Mouse (Mus musculus) cerebellum, adult 2 months (tissue): ENCODE measurements around the gene B3galt1. TPM values are rescaled to one million over a fixed set of nuclear protein-coding genes. Genes with fewer than 3 reads are reported as not detected.

Source experiments
- DNase-seq, 2 experiments: peaks; one replicate each; pipeline ENCODE4 v3.0.0; 2021
- H3K27ac ChIP-seq: fragments of 200-500 bp; 2 replicates; pipeline ENCODE4 v1.5.1; 2012; ENCODE audit warnings: low read length, control low read depth, inconsistent platforms; ENCODE audit not compliant: insufficient read depth
- H3K27me3 ChIP-seq: fragments of 200-500 bp; 2 replicates; pipeline ENCODE4 v1.6.1; 2012; ENCODE audit warnings: inconsistent platforms, mild to moderate bottlenecking, low read length, moderate library complexity; ENCODE audit not compliant: control insufficient read depth, insufficient read depth
- H3K4me1 ChIP-seq: fragments of 200-500 bp; 2 replicates; pipeline ENCODE4 v1.6.1; 2011; ENCODE audit warnings: low read length; ENCODE audit not compliant: control insufficient read depth, insufficient read depth
- H3K4me3 ChIP-seq: fragments of 200-500 bp; replicated peaks from 2 replicates; pipeline ENCODE3; 2011; ENCODE audit warnings: mild to moderate bottlenecking, low read depth, low read length, control low read depth; ENCODE audit not compliant: insufficient read depth
- CTCF ChIP-seq: fragments of 200-500 bp; IDR thresholded peaks from 2 replicates; pipeline ENCODE4 v1.5.1; 2011; ENCODE audit warnings: low read depth, mild to moderate bottlenecking, control low read depth, low read length, moderate library complexity, borderline replicate concordance; ENCODE audit not compliant: insufficient read depth
- POLR2A ChIP-seq: fragments of 200-500 bp; IDR thresholded peaks from 2 replicates; pipeline ENCODE4 v1.6.1; 2011; ENCODE audit warnings: low read length, control low read depth, borderline replicate concordance; ENCODE audit not compliant: insufficient read depth
- WGBS: fragments of 180-500 bp; shearing (Covaris S2); methylation state at CpG from one replicate; pipeline ENCODE4 v1.1.7; 2018; 5-methylcytosine and 5-hydroxymethylcytosine counted together
- polyA plus RNA-seq: library from polyadenylated mRNA; depleted of rRNA; stranded (reverse); fragments of >200 nt; gene quantifications from 2 replicates; pipeline ENCODE4 v1.2.3, GENCODE M21; 2012; rRNA removed

Gene B3galt1
- polyA plus RNA-seq, 1 experiment: 18.9 TPM

GRCm38 (mm10) chr2:68160566-68160965 lies 594.9 kb downstream of the B3galt1 start:
- H3K27ac ChIP-seq: no peak overlapping the region
- DNase-seq: peak in 1 of 2 experiments; percentile 29
- no peaks in the 10 kb centered on the region for H3K4me1 ChIP-seq
- H3K27me3 ChIP-seq: no peaks in the 10 kb centered on the region
- TF ChIP-seq CTCF (no peak), POLR2A (no peak)
- WGBS: 20% methylated on average over 2 of the region's 2 CpGs
- H3K4me3 ChIP-seq: no peak overlapping the region

- DNase-seq: no peak
- 91% methylated on average over 4 of the region's 4 CpGs for WGBS
- no peaks in the 10 kb centered on the region for H3K4me1 ChIP-seq
- H3K27me3 ChIP-seq: no peaks in the 10 kb centered on the region
- no peak overlapping the region for H3K4me3 ChIP-seq
- TF ChIP-seq CTCF (no peak), POLR2A (no peak)
- H3K27ac ChIP-seq: no peak overlapping the region
These were observed 596.3 kb downstream of the B3galt1 start for GRCm38 (mm10) chr2:68162012-68162411.

GRCm38 (mm10) chr2:68171306-68171705 lies 605.6 kb downstream of the B3galt1 start:
- Histone ChIP-seq H3K4me1 (no peaks in the 10 kb centered on the region), H3K4me3 (no peak overlapping the region), H3K27me3 (no peaks in the 10 kb centered on the region), H3K27ac (no peak overlapping the region)
- TF ChIP-seq POLR2A (no peak), CTCF (no peak)
- 66% methylated on average over 10 of the region's 10 CpGs for WGBS
- DNase-seq: no peak

Other genes with a start within 250 kb of the B3galt1 start
- gene Gm21830, start 152.1 kb upstream of the B3galt1 start, polyA plus RNA-seq: not detected in 2 replicates
- gene Gm26727, start 132.7 kb upstream of the B3galt1 start, polyA plus RNA-seq: not detected in 2 replicates
- not detected in 2 replicates for gene Xirp2, start 119.9 kb upstream of the B3galt1 start, polyA plus RNA-seq